Mouse (Mus musculus) spleen, adult 10 weeks (tissue): ENCODE measurements around the gene Hsf4. TPM values are rescaled to one million over a fixed set of nuclear protein-coding genes. Genes with fewer than 3 reads are reported as not detected.

Source experiments
- polyA plus RNA-seq: library from polyadenylated mRNA; stranded (reverse); fragments of 350-450 nt; fragmentation: Illumina TruSeq; extraction: RNeasy Lipid Tissue Mini Kit (QIAGEN cat#74804); gene quantifications from one replicate; pipeline ENCODE4 v1.2.3, GENCODE M21; 2015; ENCODE audit warnings: low replicate concordance; ENCODE audit not compliant: insufficient read depth

Hsf4 gene
- 0.29 TPM for polyA plus RNA-seq

DNA sequence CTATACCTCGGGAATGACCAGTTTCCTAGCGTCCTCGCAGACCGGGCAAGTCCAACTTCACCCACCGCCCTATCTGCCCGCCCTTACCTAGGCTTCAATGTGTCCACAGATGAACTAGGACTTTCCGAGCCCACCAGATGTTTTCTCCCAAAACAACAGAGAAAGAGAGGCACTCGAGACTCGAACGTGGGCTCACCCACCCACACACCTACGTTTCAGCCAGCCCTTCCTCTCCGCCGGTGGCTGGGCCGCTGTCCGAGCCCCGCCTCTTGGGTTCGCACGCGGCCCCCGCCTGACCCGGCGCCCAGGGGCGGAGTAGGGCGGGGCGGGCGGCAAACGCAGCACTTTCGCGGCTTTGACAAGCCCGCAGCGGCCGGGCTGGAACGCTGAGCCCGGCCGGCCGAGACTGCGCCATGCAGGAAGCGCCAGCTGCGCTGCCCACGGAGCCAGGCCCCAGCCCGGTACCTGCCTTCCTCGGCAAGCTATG is at the start of gene Hsf4:
Hsf4 (plus strand) TSS at position 341 of the 487 bp plus-strand sequence.

DNA sequence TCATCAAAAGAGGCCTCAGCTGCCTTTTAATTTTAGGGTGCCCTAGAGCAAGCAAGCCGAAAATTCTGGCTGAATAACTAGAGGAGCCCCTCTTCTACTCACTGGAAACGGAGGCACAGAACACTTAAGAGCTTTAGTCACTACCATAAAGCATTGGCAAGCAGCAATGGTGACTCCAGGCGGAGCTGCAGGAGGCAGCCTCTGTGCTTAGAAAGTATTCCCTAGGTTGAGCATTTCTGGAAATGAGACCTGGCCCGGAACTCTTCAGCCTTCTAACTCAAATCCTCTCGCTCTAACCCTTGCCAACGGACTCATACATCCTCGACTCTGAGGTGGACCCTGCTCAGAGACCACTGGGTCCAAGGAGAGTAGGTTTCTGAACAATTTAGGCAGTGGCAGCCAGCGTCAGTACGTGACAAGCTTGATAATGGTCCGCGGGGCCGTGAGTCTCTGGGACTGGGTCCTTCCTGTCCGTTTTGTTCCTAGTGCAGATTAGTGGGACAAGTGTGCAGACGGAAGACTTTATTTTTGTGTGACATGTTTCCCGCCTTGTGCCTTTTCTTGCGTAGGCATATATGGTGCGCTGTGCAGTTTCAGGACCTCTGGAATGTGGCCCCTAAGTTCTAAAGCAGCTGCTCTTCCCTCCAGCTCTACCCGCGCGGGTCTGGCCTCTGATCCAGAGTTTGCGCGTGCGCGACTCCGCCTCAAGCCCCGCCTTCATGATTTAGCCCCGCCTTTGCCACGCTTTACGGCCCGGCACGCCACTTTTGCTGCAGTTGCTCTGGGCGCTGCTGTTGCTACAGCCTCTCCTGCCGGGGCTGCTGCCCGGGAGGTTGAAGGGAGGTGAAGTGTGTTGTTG is 45.0 kb upstream of the Hsf4 start, which contains the start of gene D230025D16Rik:
D230025D16Rik (plus strand) TSS at position 733 of the 859 bp plus-strand sequence.

DNA sequence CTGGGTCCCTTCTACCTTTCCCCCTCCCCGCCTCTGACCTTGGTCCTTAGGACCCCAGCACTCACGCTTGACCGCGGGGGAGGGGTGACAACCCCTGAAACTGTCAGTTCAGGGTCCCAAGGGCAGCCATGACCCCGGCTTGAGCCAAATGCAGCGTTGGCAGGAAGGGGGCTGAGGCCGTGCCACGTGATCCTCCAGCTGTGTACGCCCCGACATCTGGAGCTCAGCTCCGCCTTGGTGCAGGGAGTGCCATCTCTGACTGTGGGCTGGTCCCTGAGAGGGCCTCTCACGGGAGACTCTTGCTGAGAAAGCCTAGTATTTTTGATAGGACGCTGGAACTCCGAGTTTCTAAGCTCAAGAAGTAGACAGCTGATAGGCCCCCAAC is 14.6 kb upstream of the Hsf4 start, which contains the start of gene B3gnt9:
B3gnt9 (minus strand) TSS at position 188 of the 385 bp plus-strand sequence.

DNA sequence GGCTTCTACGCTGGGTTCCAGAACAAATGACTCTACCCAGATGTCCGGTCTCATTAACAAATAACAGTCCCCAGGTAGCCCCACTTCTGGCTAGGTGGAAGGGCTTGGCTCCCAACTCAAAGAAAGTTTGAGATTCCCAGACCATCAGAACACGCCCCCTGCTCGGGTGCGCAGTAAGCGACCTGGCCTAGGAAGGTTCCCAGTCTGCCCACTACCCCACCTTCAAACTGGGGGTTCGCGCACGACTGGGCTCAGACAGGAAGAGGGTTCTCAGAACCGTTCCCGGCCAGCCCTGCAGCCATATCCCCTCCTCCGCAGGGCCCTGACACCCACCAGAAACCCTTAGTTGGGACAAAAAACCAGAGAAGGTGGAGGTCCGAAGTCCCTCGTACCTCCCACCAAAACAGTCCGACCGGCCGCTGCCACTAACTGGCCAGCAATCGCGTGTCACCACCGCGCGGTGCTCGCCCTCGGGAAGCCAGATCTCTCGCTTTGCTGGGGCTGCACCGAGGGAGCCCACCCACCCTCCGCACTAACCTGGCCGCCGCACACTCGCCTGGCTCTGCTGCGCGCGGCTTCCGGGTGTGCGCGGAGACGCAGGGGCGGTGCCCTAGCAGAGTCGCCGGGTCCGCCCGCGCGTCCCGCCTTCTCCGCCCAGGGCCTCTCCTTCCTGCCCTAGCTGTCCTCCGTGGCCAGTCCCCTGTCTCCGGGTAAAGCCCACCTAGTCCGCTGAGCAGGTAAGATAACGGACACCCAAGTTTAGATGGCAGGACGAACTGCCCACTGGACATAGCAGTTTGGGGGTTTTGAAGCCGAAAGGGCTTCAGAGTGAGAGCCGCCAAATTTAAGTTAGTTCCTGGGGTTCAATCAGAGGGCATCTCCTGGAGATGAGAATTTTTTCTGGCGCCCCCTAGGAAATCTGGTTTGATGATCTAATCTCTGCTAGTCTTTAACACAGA is 5.3 kb upstream of the Hsf4 start, which contains the start of the genes Tradd and Fbxl8:
Tradd (minus strand) TSS at position 586 of the 959 bp plus-strand sequence.
Fbxl8 (plus strand) TSS at position 625 of the 959 bp plus-strand sequence.

DNA sequence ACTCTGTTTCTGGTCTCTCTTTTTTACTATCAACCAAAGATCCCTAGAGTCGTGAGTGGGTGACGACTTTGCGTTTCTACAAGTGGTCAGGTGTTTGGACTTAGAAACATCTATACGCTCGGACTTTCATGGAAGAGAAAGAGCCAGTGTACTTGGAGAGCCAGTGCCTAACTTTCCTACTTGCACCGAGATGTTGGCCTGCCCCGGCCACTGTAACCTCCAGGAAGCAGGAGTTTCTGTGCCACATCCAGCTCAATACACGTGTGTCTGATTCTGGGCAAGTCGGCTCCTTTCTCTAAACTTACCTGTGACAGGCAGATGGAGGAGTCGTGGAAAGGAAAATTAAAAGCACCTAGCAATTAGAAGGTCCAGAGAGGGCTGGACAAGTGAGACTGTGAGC is 6.2 kb downstream of the Hsf4 start, which contains the start of gene Nol3:
Nol3 (plus strand) TSS at position 301 of the 400 bp plus-strand sequence.

DNA sequence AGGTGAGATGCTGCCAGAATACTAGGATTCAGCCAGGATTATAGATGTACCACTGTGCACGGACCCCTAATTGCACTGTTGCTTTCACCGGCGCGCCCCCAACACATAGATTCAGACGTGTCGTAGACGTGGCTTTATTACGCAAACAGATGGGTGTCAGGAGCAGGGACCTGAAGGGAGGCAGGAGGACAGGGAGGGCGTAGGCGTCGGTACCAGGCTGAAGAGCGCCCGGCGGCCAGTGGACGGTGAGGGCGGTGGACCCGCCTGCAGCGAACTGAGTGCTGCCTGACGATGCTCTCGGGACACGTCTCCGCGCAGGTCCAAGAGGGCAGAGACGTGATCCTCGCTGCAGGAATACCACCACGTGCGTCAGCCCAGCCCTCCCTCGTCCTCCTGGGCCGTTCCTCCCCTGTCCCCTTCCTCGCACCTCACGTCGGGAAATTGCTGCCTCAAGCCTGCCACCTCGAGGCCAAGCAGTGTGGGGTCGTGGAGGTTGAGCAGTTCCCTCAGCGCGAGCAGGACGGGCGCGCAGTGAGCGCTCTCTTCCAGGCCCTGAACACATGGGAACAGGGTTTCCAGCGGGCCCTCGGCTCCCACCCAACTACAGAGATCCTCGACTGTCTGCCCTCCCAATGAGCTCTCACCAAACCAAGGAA is 20.3 kb downstream of the Hsf4 start, which contains the start of gene 4931428F04Rik:
4931428F04Rik (minus strand) TSS at position 60 of the 656 bp plus-strand sequence.

DNA sequence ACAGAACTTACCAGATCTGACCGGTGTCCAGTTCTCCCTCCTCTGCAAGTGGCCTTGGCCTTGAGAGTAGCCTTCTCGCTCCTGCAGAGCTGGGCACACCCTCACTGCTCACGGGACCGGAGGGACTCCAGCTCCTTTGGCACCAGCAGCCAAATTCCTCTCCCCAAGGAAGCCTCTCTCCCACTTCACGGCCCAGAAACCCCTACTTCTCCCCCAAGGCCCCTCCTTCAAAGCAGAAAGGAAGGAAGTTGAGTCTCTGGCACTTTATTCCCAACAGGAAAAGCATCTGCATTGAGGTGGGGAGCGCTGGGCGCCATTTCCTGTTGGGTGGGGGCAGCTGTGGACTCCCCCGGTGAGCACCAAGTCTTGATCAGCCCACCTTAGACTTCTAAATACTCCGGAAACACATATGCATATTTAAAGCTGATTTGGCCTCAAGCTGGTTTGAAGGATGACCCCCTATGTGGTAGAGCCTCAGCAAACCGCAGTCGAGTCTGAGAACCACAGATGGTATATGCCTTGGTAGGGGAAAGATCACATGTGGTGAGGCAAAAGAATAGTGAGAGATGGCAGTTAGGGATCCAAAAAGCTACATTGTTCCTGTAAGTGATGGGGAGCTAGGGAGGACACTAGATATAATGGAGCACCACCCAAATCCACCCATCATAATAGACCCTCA is 26.4 kb downstream of the Hsf4 start, which contains the start of gene Exoc3l:
Exoc3l (minus strand) TSS at position 207 of the 679 bp plus-strand sequence.

DNA sequence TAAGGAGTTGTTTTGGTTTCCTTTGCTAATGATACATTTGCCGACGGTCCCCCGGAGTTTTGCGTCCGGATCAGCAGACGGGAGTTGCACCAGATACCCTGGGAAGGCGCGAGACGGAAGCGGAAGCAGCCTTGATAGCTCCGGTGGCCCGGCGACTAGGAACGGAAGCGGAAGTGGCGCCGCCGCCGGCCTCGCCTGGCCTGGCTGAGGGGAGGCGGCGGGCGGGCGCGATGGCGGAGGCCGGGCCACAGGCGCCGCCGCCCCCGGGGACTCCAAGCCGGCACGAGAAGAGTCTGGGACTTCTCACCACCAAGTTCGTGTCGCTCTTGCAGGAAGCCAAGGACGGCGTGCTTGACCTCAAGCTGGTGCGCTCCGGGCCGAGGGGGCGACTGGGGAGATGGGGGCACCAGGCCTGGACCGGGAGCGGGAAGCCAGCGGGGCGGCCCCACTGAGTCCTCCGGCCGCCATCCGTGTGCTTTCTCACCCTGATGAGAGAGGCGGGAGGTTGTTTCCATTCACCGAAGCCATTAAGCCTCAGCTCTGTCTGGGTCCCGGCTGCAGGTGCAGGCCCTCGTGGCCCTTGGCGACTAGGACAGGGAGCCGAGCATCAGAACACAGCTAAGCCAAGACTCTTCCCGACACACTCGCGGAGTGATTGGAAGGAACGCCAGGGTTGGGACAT is 28.1 kb downstream of the Hsf4 start, which contains the start of gene E2f4:
E2f4 (plus strand) TSS at position 153 of the 682 bp plus-strand sequence.

DNA sequence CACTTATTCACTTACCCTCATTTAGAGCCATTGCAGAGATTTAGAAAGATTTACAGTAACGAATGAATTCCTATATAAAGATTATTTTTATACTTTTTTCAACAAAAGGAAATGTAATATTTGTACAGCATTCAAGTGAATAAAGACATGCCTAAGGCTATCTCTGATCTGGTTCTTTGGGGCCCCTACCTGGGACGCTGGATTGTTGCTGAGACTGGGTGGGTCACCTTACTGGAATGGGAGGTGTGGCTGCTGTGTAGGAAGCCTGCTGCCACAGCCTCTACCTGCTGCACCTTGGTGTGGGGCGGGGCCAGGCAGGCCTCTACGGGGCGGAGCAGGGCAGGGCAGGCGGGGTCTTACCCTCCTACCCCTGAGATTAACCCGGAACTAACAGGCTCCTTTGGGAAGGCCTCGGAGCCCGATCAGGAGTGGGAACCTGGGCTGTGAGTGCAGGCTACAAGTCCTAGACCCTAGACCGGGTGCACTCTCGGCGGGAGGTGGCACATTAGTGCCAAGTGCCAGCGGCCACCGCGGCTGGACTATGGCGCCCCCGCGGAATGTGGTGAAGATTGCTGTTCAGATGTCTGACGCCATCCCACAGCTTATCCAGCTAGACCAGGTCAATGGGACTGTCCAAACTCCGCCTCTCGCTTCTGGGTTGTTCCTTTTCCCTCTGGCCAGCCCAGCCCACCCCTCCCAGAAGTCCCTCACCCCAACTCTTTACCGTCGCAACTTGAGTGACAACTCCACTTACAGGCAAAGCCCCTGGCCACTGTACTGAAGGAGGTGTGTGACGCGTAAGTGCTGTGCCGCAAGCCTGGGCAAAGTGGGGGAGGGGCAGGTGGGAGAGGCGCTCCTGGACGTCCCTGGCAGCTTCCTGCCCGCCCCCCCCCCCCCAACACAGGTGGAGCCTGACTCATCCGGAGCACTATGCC is 35.9 kb downstream of the Hsf4 start, which contains the start of gene Elmo3:
Elmo3 (plus strand) TSS at position 391 of the 935 bp plus-strand sequence.

Other genes starting within 250 kb of the Hsf4 start
- gene Ces3a, start 221.2 kb upstream of the Hsf4 start, polyA plus RNA-seq, result not detected
- not detected for gene Ces3b, start 186.0 kb upstream of the Hsf4 start, polyA plus RNA-seq
- gene Ces4a, start 138.0 kb upstream of the Hsf4 start, polyA plus RNA-seq, result not detected
- 149 TPM for gene Cbfb, start 99.1 kb upstream of the Hsf4 start, polyA plus RNA-seq
- 22.6 TPM for gene D230025D16Rik, start 44.7 kb upstream of the Hsf4 start, polyA plus RNA-seq
- gene B3gnt9, start 14.6 kb upstream of the Hsf4 start, polyA plus RNA-seq, result 4.9 TPM
- 12.7 TPM for gene Tradd, start 5.2 kb upstream of the Hsf4 start, polyA plus RNA-seq
- gene Fbxl8, start 5.2 kb upstream of the Hsf4 start, polyA plus RNA-seq, result 3.3 TPM
- gene Nol3, start 6.3 kb downstream of the Hsf4 start, polyA plus RNA-seq, result 0.59 TPM
- 4.4 TPM for gene 4931428F04Rik, start 20.1 kb downstream of the Hsf4 start, polyA plus RNA-seq
- gene Exoc3l, start 26.3 kb downstream of the Hsf4 start, polyA plus RNA-seq, result 7.8 TPM
- gene E2f4, start 27.9 kb downstream of the Hsf4 start, polyA plus RNA-seq, result 61.9 TPM
- gene Elmo3, start 35.8 kb downstream of the Hsf4 start, polyA plus RNA-seq, result 2.7 TPM
- 0.98 TPM for gene Lrrc29, start 56.5 kb downstream of the Hsf4 start, polyA plus RNA-seq
- 42.6 TPM for gene Tmem208, start 56.6 kb downstream of the Hsf4 start, polyA plus RNA-seq
- gene Fhod1, start 78.2 kb downstream of the Hsf4 start, polyA plus RNA-seq, result 19.5 TPM
- gene Slc9a5, start 79.0 kb downstream of the Hsf4 start, polyA plus RNA-seq, result 1.6 TPM
- 0.21 TPM for gene Plekhg4, start 103.5 kb downstream of the Hsf4 start, polyA plus RNA-seq
- 0.73 TPM for gene Kctd19, start 143.7 kb downstream of the Hsf4 start, polyA plus RNA-seq
- not detected for gene Lrrc36, start 143.8 kb downstream of the Hsf4 start, polyA plus RNA-seq
- gene Tppp3, start 201.7 kb downstream of the Hsf4 start, polyA plus RNA-seq, result 1.5 TPM
- gene Zdhhc1, start 227.1 kb downstream of the Hsf4 start, polyA plus RNA-seq, result 5.3 TPM
- gene Hsd11b2, start 249.0 kb downstream of the Hsf4 start, polyA plus RNA-seq, result not detected